Mouse (Mus musculus) neural tube, embryonic 10.5 days (tissue): ENCODE measurements around the gene Ppm1h.

ENCODE experiments used
- DNase-seq: peaks from one replicate; pipeline ENCODE4 v3.0.0-alpha.2; 2017; ENCODE audit warnings: low spot score; ENCODE audit errors: extremely low spot score

Gene Ppm1h

DNA sequence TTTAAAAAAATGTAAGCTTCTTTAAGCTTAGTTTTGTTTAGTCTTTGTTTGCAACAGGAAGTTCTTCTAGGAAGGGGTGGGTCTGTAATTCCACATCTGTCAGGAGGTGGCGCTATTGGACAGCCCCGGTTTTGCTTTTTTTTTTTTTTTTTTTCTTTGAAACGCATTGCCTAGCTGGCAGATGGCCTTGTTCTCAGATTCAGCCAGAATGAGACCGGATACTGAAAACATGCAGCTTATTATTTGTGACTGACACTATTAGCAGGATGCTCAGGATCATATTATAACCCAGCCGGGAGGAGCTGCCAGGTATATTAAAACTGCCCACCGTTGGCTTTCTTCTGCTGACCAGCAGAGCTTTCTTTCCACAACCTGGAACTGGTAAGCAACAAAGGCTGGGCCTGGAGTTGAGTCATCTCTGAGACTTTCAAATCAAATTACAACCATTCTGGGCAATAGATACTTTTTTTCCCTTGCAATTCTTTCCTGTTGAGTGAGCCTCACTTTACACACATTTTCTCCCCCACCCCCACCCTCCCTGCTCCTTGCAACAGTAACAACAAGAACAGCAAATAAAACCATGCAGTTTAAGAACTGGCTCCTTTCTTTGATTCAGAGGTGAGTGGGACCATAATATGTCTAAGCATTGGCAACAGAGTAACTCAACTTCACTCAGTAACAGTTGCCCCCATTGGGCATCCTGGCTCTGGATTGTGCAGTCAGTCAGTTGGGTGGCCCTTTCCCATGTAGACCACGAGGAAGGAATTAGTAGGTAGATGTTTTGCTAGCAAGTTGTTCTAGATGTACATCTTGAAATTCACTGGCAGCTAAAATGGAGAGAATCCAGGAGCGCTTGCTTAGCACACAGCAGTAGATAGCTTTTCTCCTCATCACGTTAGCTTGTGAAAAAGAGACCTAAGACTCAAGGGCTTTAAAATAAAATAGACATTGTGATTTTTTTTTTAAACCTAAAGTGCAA, 128.9 kb downstream of the Ppm1h start:
- DNase-seq = peak; percentile 64

DNA sequence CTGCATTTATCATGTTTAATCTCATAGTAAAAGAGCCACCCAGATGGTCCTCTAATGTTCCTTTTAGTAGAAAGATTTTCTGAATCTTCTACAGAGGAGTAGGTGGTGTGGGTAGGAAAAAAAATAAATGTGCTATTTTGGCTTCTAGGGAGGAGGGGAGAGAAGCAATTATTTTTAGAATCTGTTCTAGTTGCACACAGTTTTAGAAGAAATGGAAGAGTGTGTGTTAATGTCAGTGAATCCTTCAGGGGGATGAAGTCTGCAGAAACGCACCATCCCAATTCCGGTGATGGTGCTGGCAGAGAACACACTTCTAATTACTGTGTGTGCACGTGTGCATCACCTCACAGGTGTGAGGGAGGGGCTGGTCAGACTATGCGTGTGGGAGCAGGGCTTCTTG, 129.6 kb downstream of the Ppm1h start:
- DNase-seq = no peak

DNA sequence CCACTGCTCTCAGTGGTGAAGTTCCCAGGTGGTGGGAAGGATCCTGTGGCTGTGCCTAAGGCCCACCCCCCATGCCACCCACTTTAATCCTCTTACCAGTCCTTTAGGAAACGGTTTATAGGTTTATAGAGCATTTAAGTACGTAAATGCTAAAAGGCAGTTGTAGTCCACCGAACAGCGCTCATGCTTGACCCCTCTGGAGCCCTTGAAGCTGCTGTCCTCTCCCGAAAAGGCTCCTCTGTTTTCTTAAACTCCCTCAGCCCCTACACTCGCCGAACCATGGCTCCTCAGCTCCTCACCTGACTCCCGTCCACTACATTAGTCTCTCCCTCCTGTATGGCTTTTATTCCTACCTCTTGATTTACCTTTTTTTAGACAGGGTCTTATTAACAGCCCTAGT, 131.3 kb downstream of the Ppm1h start:
- DNase-seq = no peak

GRCm38 (mm10) chr10:122815094-122815493, 136.5 kb downstream of the Ppm1h start:
- no peak for DNase-seq

GRCm38 (mm10) chr10:122817741-122818140, 139.2 kb downstream of the Ppm1h start:
- no peak for DNase-seq

DNA sequence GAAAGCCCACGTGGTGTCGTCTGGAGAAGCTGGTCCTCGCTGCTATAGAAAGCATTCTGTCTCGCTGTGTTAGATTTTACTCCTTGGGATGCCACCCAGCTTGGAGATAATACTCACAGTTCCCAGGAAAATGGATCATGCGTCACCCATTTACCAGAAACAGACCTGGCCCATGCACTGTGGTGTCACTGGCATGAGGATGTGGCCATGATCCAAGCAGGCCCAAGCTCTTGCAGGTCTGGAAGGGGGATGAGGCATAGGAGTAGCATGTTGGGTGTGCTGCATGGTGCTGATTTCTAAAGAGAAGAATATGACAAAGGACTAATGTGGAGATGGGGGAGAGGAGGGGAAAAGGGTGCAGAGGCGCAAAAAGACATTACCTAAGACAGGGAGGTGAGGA, 141.2 kb downstream of the Ppm1h start:
- no peak for DNase-seq

GRCm38 (mm10) chr10:122821549-122821948, 143.0 kb downstream of the Ppm1h start:
- no peak for DNase-seq

DNA sequence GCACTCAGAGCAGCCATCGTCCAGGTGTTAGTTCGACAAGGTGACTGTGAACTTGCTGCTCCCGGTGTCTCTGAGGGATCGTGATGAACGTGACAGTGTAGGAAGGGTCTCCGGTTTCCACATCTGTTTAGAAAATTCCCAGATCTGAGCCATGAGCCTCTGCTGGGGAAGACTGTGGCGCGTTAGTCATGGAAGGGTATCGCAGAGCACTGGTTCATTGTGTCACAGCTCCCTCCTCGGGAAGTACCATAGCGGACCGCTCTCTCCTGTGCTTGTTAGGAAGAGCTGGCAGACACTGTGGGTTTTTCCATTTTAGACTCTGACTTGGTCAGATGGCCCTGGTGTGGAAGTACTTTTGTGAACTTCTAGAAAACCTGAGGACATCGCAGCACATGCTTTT, 145.1 kb downstream of the Ppm1h start:
- DNase-seq = no peak

DNA sequence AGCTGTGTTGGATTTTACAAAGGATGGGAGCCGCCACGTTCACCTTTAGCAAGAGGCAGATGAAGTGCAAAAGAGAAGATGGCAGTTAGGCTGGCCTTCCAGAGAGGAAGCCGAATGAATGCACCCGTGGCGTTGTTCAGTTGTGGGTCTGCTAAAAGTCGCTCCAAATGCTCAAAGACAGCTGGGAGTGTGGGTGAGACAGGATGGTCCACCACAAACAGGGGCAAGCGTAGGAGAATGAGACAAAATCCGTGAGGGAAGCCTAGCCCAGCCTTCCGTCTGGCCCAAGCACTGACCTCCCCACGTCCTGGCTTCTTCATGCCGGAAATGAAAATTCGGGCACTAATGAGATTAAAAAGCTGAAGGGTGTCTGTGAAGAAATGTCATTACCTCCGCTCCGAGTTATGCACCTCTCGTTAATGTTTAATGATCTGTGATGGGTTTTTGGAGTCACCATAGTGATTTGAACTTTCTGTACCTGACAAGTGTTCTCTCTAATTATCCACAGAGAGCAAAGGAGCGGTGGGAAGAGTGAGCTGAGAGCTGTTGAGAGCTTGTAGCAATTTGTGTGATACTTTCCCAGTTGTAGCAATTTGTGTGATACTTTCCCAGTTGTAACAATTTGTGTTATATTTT, 148.3 kb downstream of the Ppm1h start:
- DNase-seq = no peak

GRCm38 (mm10) chr10:122827719-122828414, 149.3 kb downstream of the Ppm1h start:
- no peak for DNase-seq

DNA sequence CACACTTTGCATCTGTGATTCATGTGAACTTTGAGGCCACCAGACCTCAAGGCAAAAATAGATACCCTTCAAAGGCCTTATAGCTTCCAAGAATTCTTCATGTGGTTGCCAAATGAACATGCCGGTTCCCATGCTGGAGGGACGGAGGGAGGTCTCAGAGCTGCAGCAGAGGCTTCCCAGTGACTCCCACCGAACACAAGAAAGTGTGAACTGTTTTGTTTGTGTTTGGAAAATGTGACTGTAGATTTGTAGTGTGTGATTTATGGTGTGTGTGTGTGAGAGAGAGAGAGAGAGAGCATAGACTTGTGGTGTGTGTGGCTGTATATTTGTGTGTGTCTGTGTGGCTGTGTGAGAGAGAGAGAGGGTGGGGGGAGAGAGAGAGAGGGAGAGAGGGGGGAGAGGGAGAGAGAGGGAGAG, 151.2 kb downstream of the Ppm1h start:
- no peak for DNase-seq

DNA sequence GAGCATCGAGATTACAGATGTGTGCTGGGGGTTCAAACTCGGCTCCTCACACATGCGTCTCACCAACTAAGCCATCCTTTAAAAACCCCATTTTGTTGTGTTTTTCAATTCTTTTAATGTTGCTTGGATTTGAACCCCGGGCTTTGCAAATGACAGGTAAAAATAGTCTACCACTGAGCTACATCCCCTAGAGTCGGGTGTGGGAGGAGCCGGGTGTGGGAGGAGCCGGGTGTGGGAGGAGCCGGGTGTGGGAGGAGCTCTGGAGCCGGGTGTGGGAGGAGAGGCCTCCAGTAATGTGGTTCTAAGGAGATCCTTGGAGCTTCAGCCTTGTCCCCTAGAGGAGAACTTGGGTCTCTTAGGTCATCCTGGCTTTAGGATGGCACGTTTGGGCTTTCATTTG, 152.1 kb downstream of the Ppm1h start:
- no peak for DNase-seq

GRCm38 (mm10) chr10:122842014-122842413, 163.5 kb downstream of the Ppm1h start:
- DNase-seq = no peak

- no peak for DNase-seq
These were observed 164.4 kb downstream of the Ppm1h start for GRCm38 (mm10) chr10:122842961-122843360.

- no peak for DNase-seq
These were observed 166.9 kb downstream of the Ppm1h start for GRCm38 (mm10) chr10:122845471-122845870.

DNA sequence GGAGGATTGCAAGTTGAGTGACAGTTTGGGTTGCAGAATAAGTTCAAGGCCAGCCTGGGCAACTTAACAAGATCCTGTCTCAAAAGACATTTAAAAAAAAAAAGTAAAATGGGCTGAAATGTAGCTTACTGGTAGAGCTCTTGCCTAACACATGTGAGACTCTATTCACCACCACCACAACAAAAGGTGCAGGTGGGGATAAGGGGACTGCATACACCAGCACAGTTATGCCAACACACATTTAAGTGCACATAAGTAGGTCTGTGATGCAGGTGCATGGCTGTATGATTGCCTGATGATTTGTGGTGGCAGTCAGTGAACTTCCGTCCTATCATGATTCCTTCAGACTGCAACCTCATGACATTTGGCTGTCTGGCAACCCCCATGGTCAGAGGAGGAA, 167.9 kb downstream of the Ppm1h start:
- no peak for DNase-seq

GRCm38 (mm10) chr10:122848020-122848457, 169.5 kb downstream of the Ppm1h start:
- DNase-seq = no peak

DNA sequence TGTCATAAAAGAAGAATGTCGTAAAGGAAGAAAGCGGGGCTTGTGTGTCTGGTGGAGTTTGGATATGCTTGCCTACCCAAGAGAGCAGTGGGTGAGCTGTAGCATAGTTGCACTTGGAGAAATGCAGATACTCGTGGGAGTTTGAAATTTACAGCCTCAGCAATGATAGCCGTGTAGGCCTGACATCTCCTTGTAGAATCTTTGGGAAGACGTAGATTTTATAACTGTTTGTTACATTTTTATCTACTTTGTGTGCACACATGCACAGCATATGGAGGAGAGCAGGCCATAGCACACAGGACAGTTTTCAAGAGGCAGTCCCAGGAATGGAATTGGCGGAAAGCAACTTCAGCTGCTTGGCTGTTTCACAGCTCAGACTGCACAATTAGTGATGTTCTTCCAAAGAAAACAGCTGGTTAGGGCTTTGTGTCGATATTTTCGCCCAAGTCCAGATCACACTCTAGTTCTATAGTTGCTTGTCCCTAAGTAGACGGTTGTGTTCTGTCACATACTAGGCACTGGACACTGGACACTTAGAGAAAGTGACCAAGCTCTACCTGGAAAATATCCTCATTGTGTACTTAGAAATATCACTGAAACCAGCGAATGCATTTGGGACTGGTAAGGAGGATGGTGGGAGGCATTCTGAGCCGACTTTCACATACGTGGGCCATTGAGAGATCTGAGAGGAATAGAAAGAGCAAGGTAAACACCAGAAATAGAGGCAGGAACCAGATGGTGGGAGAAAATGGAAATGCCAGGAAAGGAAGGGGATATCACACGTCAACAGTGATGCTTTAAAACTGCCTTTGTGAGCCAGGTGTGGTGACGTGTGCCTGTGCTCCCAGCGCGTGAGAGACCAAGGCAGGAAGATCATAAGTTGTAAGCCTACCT, 173.0 kb downstream of the Ppm1h start:
- no peak for DNase-seq

DNA sequence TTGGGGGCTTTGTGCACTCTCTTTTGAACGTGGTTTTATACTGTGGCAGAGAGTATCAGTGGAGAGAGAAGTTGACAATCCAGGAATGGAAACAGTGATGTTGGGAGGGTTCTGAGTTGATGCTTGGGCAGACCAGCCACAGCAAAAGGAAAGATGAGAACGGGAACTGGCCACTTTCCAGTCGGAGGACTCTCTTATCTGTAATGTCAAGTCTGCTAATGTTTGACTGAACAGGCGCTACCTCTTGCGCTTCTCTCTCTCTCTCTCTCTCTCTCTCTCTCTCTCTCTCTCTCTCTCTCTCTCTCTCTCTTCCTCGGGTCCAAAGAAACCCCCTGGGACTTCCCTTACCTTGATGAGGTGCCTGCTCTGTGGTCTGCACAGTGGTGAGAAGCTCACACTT, 176.0 kb downstream of the Ppm1h start:
- DNase-seq = no peak

- DNase-seq = no peak
These were observed 176.6 kb downstream of the Ppm1h start for GRCm38 (mm10) chr10:122855149-122855548.
